ENCODE assay signal across 10 mouse cellular contexts in the genomic region with DNA sequence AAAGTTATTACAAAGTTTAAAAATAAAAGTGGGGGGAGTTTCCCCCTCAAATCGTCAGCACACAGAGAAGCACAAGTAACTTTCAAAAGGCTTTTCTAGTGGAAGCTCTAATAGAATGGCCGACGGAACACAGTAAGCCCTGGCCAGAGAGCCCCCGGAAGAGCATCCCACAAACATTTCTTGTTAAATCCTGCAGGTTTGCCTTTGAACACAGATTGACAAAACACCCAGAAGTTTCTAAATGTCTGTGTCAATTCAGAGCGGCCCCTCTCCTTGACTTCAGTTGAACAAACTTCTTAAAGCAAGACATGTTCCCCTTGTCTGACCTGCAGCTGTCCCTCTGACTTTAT. TPM values are rescaled to one million over a fixed set of nuclear protein-coding genes. Genes with fewer than 3 reads are reported as not detected.
A peak's percentile ranks its signal among the peaks of the same experiment; 100 is the strongest.
DNase-seq lines count a peak whose midpoint lies in the region; ATAC-seq and TF ChIP-seq lines count a peak whose summit lies in the region.
"Had no signal": no experiment of that assay in that cellular context is flagged by ENCODE, and none has a peak within 500 bp of the region (broad histone marks: within the 10 kb centered on the region; RNA-seq: fewer than 3 reads in every experiment).

No protein-coding gene starts in this region.

- H3K9me3 ChIP-seq in heart, postnatal 0 days (replicated peaks; ENCODE audit: control insufficient read depth, low read length): no peaks in the 10 kb centered on the region
- no peaks in the 10 kb centered on the region for H3K9me3 ChIP-seq in liver, postnatal 0 days (ENCODE audit: low read length)

- peaks cover 16% of the 10 kb centered on the region for H3K36me3 ChIP-seq in heart, adult 2 months (ENCODE audit: control insufficient read depth, insufficient read depth, low read length)
- 0 out of 2 replicates have a peak, but pooled peaks cover 6% of the 10 kb centered on the region for H3K36me3 ChIP-seq in heart, postnatal 0 days (replicated peaks; ENCODE audit: control insufficient read depth, insufficient read depth, low read length)
- H3K36me3 ChIP-seq in liver, postnatal 0 days (replicated peaks; ENCODE audit: insufficient read depth, low read length): 0 out of 2 replicates have a peak, but pooled peaks cover 4% of the 10 kb centered on the region

- TF ChIP-seq POLR2A in heart, adult 2 months (IDR thresholded peaks at IDR 0.05; ENCODE audit: insufficient read depth, low read depth, low read length): no peak

- peak overlapping the region; percentile 73 for H3K9ac ChIP-seq in heart, adult 2 months (ENCODE audit: low read depth, low read length)
- peak overlapping the region; percentile 89 for H3K9ac ChIP-seq in heart, postnatal 0 days (replicated peaks; ENCODE audit: low read depth, low read length)
- peak overlapping the region; percentile 74 for H3K9ac ChIP-seq in liver, postnatal 0 days (replicated peaks)

- no peak for TF ChIP-seq CTCF in heart, adult 2 months (IDR thresholded peaks at IDR 0.05)
- no peak for TF ChIP-seq CTCF in heart, postnatal 0 days (IDR thresholded peaks at IDR 0.05; ENCODE audit: low read depth)
- TF ChIP-seq CTCF in liver, postnatal 0 days (IDR thresholded peaks at IDR 0.05; ENCODE audit: low read depth): no peak

- no peaks in the 10 kb centered on the region for H3K27me3 ChIP-seq in heart, adult 2 months (ENCODE audit: control insufficient read depth, insufficient read depth, low read length)
- no peaks in the 10 kb centered on the region for H3K27me3 ChIP-seq in heart, postnatal 0 days (ENCODE audit: control insufficient read depth, insufficient read depth, low read length)
- peaks cover 12% of the 10 kb centered on the region; the same call in 1 of the 2 replicates for H3K27me3 ChIP-seq in liver, postnatal 0 days (ENCODE audit: insufficient read depth, low read length)

- H3K4me2 ChIP-seq in heart, postnatal 0 days (ENCODE audit: low read depth, low read length): peak overlapping the region; percentile 98
- peak overlapping the region; percentile 93 for H3K4me2 ChIP-seq in liver, postnatal 0 days (ENCODE audit: low read depth, low read length)

- ATAC-seq in heart, postnatal 0 days (ENCODE audit: insufficient read depth, low read depth): no peak
- ATAC-seq in liver, postnatal 0 days: no peak
- ATAC-seq: CD4-positive, CD25-positive, alpha-beta regulatory T cell, adult 4 months had no signal

- H3K79me2 ChIP-seq in heart, adult 2 months (replicated peaks; ENCODE audit: control insufficient read depth, insufficient read depth, low read length): no peaks in the 10 kb centered on the region

- intact Hi-C loops in heart, adult 2 months (cut with DNase I): loop anchor here (5.0 kb wide), 1 partner anchor 863 kb away; no protein-coding TSS in a partner anchor
- intact Hi-C loops in left cerebral cortex, postnatal 36 days (cut with DNase I): loop anchor here (5.0 kb wide), 1 partner anchor 263 kb away; no protein-coding TSS in a partner anchor

- H3K27ac ChIP-seq in heart, adult 2 months: peak overlapping the region; percentile 97
- H3K27ac ChIP-seq in heart, postnatal 0 days (ENCODE audit: low read depth): peak overlapping the region; percentile 83
- H3K27ac ChIP-seq in liver, postnatal 0 days (ENCODE audit: low read depth): no peak overlapping the region
- H3K27ac ChIP-seq: left cerebral cortex, adult 2 months had no signal

- no peak for TF ChIP-seq EP300 in heart, adult 2 months (IDR thresholded peaks at IDR 0.05; ENCODE audit: insufficient read depth, low read depth, low read length)
- 0 out of 2 replicates have a peak, but pooled peaks have one; percentile 1 for TF ChIP-seq EP300 in heart, postnatal 0 days (IDR thresholded peaks at IDR 0.05; ENCODE audit: low read depth)
- no peak for TF ChIP-seq EP300 in liver, postnatal 0 days (IDR thresholded peaks at IDR 0.05; ENCODE audit: low read depth)

- 26% methylated on average over 5 of the region's 5 CpGs for WGBS in heart, adult 2 months
- WGBS in heart, postnatal 0 days: 3% methylated on average over 5 of the region's 5 CpGs
- 2% methylated on average over 5 of the region's 5 CpGs for WGBS in liver, postnatal 0 days (ENCODE audit: insufficient replicate concordance)

- peak overlapping the region; percentile 81 for H3K4me3 ChIP-seq in heart, adult 2 months
- peak overlapping the region; percentile 73 for H3K4me3 ChIP-seq in heart, postnatal 0 days (ENCODE audit: low read depth, low read length)
- peak overlapping the region; percentile 69 for H3K4me3 ChIP-seq in liver, postnatal 0 days (ENCODE audit: low read depth, low read length)

- DNase-seq in heart, adult 2 months: no peak
- DNase-seq in heart, postnatal 4 days: no peak
- DNase-seq in Muller cell, postnatal 12 days (ENCODE audit: inconsistent ontology term): peak; percentile 59
- DNase-seq in heart, postnatal 0 days (ENCODE audit: low spot score): peak; percentile 40
- DNase-seq in liver, postnatal 0 days: peak; percentile 19
- DNase-seq in thymus, postnatal 10 days (ENCODE audit: low spot score in 2 of 2): no peak
- no peak for DNase-seq in thymus, postnatal 4 days
- DNase-seq in left cerebral cortex, postnatal 36 days (ENCODE audit: low spot score in 2 of 2): no peak

- H3K4me1 ChIP-seq in heart, adult 2 months (ENCODE audit: control insufficient read depth, insufficient read depth, low read length): no peaks in the 10 kb centered on the region
- H3K4me1 ChIP-seq in heart, postnatal 0 days (ENCODE audit: control insufficient read depth, insufficient read depth): 0 out of 2 replicates have a peak, but pooled peaks cover 10% of the 10 kb centered on the region
- H3K4me1 ChIP-seq in liver, postnatal 0 days (ENCODE audit: insufficient read depth): peaks cover 9% of the 10 kb centered on the region; the same call in 1 of the 2 replicates

RNA-seq across cellular contexts. Expression of a gene that starts 3.4 kb away (rescaled TPM):
- 10 to 100 TPM; 29.0 to 31.4 TPM for total RNA-seq in heart, adult 2 months (2021)
- 18.2 and 22.6 TPM in 2 replicates for polyA plus RNA-seq in heart, adult 2 months (2012; rRNA removed)
- 10 to 100 TPM; 37.8 to 41.6 TPM for total RNA-seq in heart, postnatal 4 days (2021)
- 24.8 and 34.8 TPM in 2 replicates for total RNA-seq in heart, postnatal 0 days (2014; rRNA removed; ENCODE audit: low replicate concordance)
- 35.4 and 36.5 TPM in 2 replicates for polyA plus RNA-seq in heart, postnatal 0 days (2015; fragmentation: Nextera tagmentation; extraction: Ambion mirVana)
- polyA plus RNA-seq in liver, postnatal 0 days (2015; fragmentation: Nextera tagmentation; extraction: Ambion mirVana): 6.7 TPM in 2 replicates
- total RNA-seq in left cerebral cortex, postnatal 36 days (2021): 1 to 10 TPM; 4.6 to 7.0 TPM

Comparison
In these comparisons a context has a peak if more than half of its experiments do, and no peak if none do; other contexts are left out.
1. DNase-seq: peak in Muller cell, postnatal 12 days (single experiment), heart, postnatal 0 days (single experiment) and liver, postnatal 0 days (single experiment); none in heart, adult 2 months (0 of 2), heart, postnatal 4 days (single experiment), thymus, postnatal 10 days (0 of 2), thymus, postnatal 4 days (single experiment) and left cerebral cortex, postnatal 36 days (0 of 2).
2. Peak in every context shown above with its lines, with median percentiles within 50 percentile points of each other: H3K4me3 ChIP-seq and H3K9ac ChIP-seq.